Mouse (Mus musculus) CH12.LX (cell line): ENCODE results near the gene Defb9. TPM values are rescaled to one million over a fixed set of nuclear protein-coding genes. Genes with fewer than 3 reads are reported as not detected.
"Not testable (repeated sequence)": the region's sequence is repeated elsewhere in the genome, so short reads cannot be mapped to it uniquely, and the experiment has no call there.

Experiments used
- DNase-seq: peaks from one replicate; pipeline ENCODE4 v3.0.0-alpha.2; 2013; ENCODE audit errors: extremely low read depth
- H3K27ac ChIP-seq: 2 replicates; pipeline ENCODE4 v1.5.1; 2012; ENCODE audit warnings: low read depth, mild to moderate bottlenecking, control low read depth, moderate library complexity; ENCODE audit not compliant: insufficient read depth
- H3K27me3 ChIP-seq: replicated peaks from 2 replicates; pipeline ENCODE3; 2012; ENCODE audit warnings: inconsistent platforms
- H3K36me3 ChIP-seq, 2 experiments: replicated peaks in 1 of 2; 2 replicates each; pipeline versions ENCODE3 to v1.6.1; 2012; ENCODE audit warnings: inconsistent platforms in 1 of 2, low read length in 1 of 2, mild to moderate bottlenecking in 1 of 2, mixed read lengths in 1 of 2, moderate library complexity in 1 of 2; ENCODE audit not compliant: control insufficient read depth in 1 of 2, insufficient read depth in 1 of 2
- H3K4me1 ChIP-seq, 2 experiments: 2 replicates each; pipeline ENCODE4 v1.6.1; 2012; ENCODE audit warnings: inconsistent platforms in 1 of 2, moderate library complexity in 1 of 2; ENCODE audit not compliant: insufficient read depth in 2 of 2, control insufficient read depth in 1 of 2
- H3K4me2 ChIP-seq: 2 replicates; pipeline ENCODE4 v1.6.1; 2012; ENCODE audit warnings: low read depth, mild to moderate bottlenecking, control low read depth; ENCODE audit not compliant: poor library complexity, insufficient read depth, severe bottlenecking
- H3K4me3 ChIP-seq, 3 experiments: fragments of 150-350 bp in 1 of 3; sonication (generic) in 1 of 3; replicated peaks in 1 of 3; 2 replicates each; pipeline versions ENCODE3 to v1.5.1; 2011 to 2012; ENCODE audit warnings: low read depth in 2 of 3, low read length in 2 of 3, mild to moderate bottlenecking in 2 of 3, moderate library complexity in 2 of 3, control low read depth in 1 of 3, improper control_type of control experiment in 1 of 3, inconsistent platforms in 1 of 3, mixed read lengths in 1 of 3; ENCODE audit not compliant: poor library complexity in 1 of 3
- H3K79me2 ChIP-seq: replicated peaks from 2 replicates; pipeline ENCODE4 v1.6.1; 2012; ENCODE audit warnings: mild to moderate bottlenecking, moderate library complexity; ENCODE audit not compliant: control insufficient read depth, poor library complexity, insufficient read depth, severe bottlenecking; ENCODE audit errors: extremely low read depth
- H3K9ac ChIP-seq: 2 replicates; pipeline ENCODE4 v1.6.1; 2012; ENCODE audit warnings: low read depth, mild to moderate bottlenecking, control low read depth, moderate library complexity; ENCODE audit not compliant: insufficient read depth
- H3K9me3 ChIP-seq: replicated peaks from 2 replicates; pipeline ENCODE3; 2012; ENCODE audit warnings: low read length, inconsistent platforms, mixed read lengths
- BHLHE40 ChIP-seq: IDR thresholded peaks from 2 replicates; pipeline ENCODE4 v1.6.1; 2011; ENCODE audit warnings: mild to moderate bottlenecking, low read depth, low read length, improper control_type of control experiment
- ELF1 ChIP-seq: IDR thresholded peaks from 2 replicates; pipeline ENCODE4 v1.6.1; 2014; ENCODE audit warnings: low read depth, mild to moderate bottlenecking, inconsistent platforms, low read length, improper control_type of control experiment
- EP300 ChIP-seq: IDR thresholded peaks from 2 replicates; pipeline ENCODE4 v1.6.1; 2011; ENCODE audit warnings: low read length, improper control_type of control experiment
- ETS1 ChIP-seq: conservative IDR thresholded peaks from 2 replicates; pipeline ENCODE4 v1.6.1; 2012; ENCODE audit warnings: low read depth, mild to moderate bottlenecking, inconsistent platforms, low read length, improper control_type of control experiment, moderate library complexity
- GABPA ChIP-seq: IDR thresholded peaks from 2 replicates; pipeline ENCODE4 v1.6.1; 2012; ENCODE audit warnings: low read depth, low read length, improper control_type of control experiment, inconsistent platforms; ENCODE audit not compliant: insufficient replicate concordance
- HCFC1 ChIP-seq: IDR thresholded peaks from 2 replicates; pipeline ENCODE4 v1.6.1; 2012; ENCODE audit warnings: low read depth, mild to moderate bottlenecking, inconsistent platforms, low read length, improper control_type of control experiment
- IRF4 ChIP-seq: IDR thresholded peaks from 2 replicates; pipeline ENCODE4 v1.6.1; 2014; ENCODE audit warnings: low read depth, mild to moderate bottlenecking, inconsistent platforms, low read length, improper control_type of control experiment
- JUND ChIP-seq: conservative IDR thresholded peaks from 2 replicates; pipeline ENCODE4 v1.6.1; 2011; ENCODE audit warnings: low read depth, low read length, improper control_type of control experiment
- KAT2A ChIP-seq: IDR thresholded peaks from 2 replicates; pipeline ENCODE4 v1.6.1; 2012; ENCODE audit warnings: low read length, improper control_type of control experiment, inconsistent platforms; ENCODE audit not compliant: insufficient replicate concordance
- MAX ChIP-seq: IDR thresholded peaks from 2 replicates; pipeline ENCODE4 v1.6.1; 2011; ENCODE audit warnings: low read length, improper control_type of control experiment
- MEF2A ChIP-seq: IDR thresholded peaks from 2 replicates; pipeline ENCODE4 v1.6.1; 2014; ENCODE audit warnings: low read depth, mild to moderate bottlenecking, inconsistent platforms, low read length, improper control_type of control experiment, borderline replicate concordance
- MYC ChIP-seq: IDR thresholded peaks from 2 replicates; pipeline ENCODE4 v1.6.1; 2011; ENCODE audit warnings: low read depth, mild to moderate bottlenecking, improper control_type of control experiment, low read length
- NELFE ChIP-seq: IDR thresholded peaks from 2 replicates; pipeline ENCODE4 v1.6.1; 2011; ENCODE audit warnings: low read depth, low read length, improper control_type of control experiment
- NRF1 ChIP-seq: IDR thresholded peaks from 2 replicates; pipeline ENCODE4 v1.6.1; 2014; ENCODE audit warnings: low read depth, mild to moderate bottlenecking, inconsistent platforms, low read length, improper control_type of control experiment, moderate library complexity
- PAX5 ChIP-seq: IDR thresholded peaks from 2 replicates; pipeline ENCODE4 v1.6.1; 2012; ENCODE audit warnings: low read length, inconsistent platforms, mixed read lengths
- POLR2A ChIP-seq: IDR thresholded peaks from 2 replicates; pipeline ENCODE4 v1.6.1; 2011; ENCODE audit warnings: low read depth, mild to moderate bottlenecking, improper control_type of control experiment, low read length
- RAD21 ChIP-seq: IDR thresholded peaks from 2 replicates; pipeline ENCODE4 v1.6.1; 2011; ENCODE audit warnings: low read depth, mild to moderate bottlenecking, low read length, improper control_type of control experiment, moderate library complexity
- RCOR1 ChIP-seq: conservative IDR thresholded peaks from 2 replicates; pipeline ENCODE4 v1.6.1; 2012; ENCODE audit warnings: low read depth, mild to moderate bottlenecking, inconsistent platforms, low read length, improper control_type of control experiment
- SIN3A ChIP-seq: IDR thresholded peaks from 2 replicates; pipeline ENCODE4 v1.6.1; 2012; ENCODE audit warnings: low read length, improper control_type of control experiment, inconsistent platforms
- SMC3 ChIP-seq: IDR thresholded peaks from 2 replicates; pipeline ENCODE4 v1.6.1; 2011; ENCODE audit warnings: low read depth, low read length, improper control_type of control experiment
- ZKSCAN1 ChIP-seq: IDR thresholded peaks from 2 replicates; pipeline ENCODE4 v1.6.1; 2012; ENCODE audit warnings: low read depth, inconsistent platforms, low read length, improper control_type of control experiment, borderline replicate concordance
- ZNF384 ChIP-seq: IDR thresholded peaks from 2 replicates; pipeline ENCODE4 v1.6.1; 2012; ENCODE audit warnings: low read depth, low read length, improper control_type of control experiment, inconsistent platforms
- dilution Hi-C: fragments of 300-500 bp; cut with MboI; formaldehyde crosslinking; loops from 2 replicates; pipeline ENCODE4 v1.14.3; 2020; ENCODE audit warnings: low sequenced_read_pairs; ENCODE audit not compliant: extremely low pct_unique_long_range_greater_than_20kb, extremely low pct_ligation_motif_present
- in situ Hi-C: fragments of 300-500 bp; cut with MboI; formaldehyde crosslinking; loops from 3 replicates; pipeline ENCODE4 v1.14.3; 2019; ENCODE audit warnings: low sequenced_read_pairs, low pct_ligation_motif_present, low pct_unique_long_range_greater_than_20kb, mixed read lengths
- polyA plus RNA-seq: library from polyadenylated mRNA; unstranded; fragments of >175 nt; gene quantifications from 2 replicates; pipeline ENCODE4 v1.2.1, GENCODE M21; 2012; ENCODE audit warnings: low read depth; ENCODE audit not compliant: insufficient read length
- total RNA-seq, 2 experiments: library from RNA; depleted of rRNA; stranded (reverse); fragments of 300-350 nt in 1 of 2; fragments of >200 nt in 1 of 2; gene quantifications; 2 replicates each; pipeline ENCODE4 v1.2.3; 2012 to 2014

The Defb9 gene
- total and polyA plus RNA-seq, 3 experiments, result not detected

GRCm38 (mm10) chr8:21912554-21912953 is 27.3 kb upstream of the Defb9 start:
- DNase-seq, result no peak
- peaks cover 46% of the 10 kb centered on the region for H3K27me3 ChIP-seq
- TF ChIP-seq MEF2A (no peak), JUND (no peak), ETS1 (no peak), GABPA (no peak), BHLHE40 (no peak), ELF1 (no peak), ZKSCAN1 (no peak), KAT2A (no peak), ZNF384 (no peak), EP300 (no peak)
- TF ChIP-seq, all 38 proteins: peak for 0
- in situ Hi-C loops, result no loop called here
- dilution Hi-C loops, result no loop called here
- H3K36me3 ChIP-seq, result no peaks in the 10 kb centered on the region
- H3K4me2 ChIP-seq, result no peak overlapping the region
- no peak overlapping the region for H3K9ac ChIP-seq
- H3K4me3 ChIP-seq, result no peak overlapping the region
- H3K9me3 ChIP-seq, result no peaks in the 10 kb centered on the region
- H3K27ac ChIP-seq, result no peak overlapping the region
- no peaks in the 10 kb centered on the region for H3K79me2 ChIP-seq
- H3K4me1 ChIP-seq, result no peaks in the 10 kb centered on the region

- no peak overlapping the region for H3K9ac ChIP-seq
- no peak overlapping the region for H3K4me3 ChIP-seq
- H3K27ac ChIP-seq, result no peak overlapping the region
- H3K79me2 ChIP-seq, result no peaks in the 10 kb centered on the region
- TF ChIP-seq SMC3 (no peak), RAD21 (no peak), PAX5 (no peak), NELFE (no peak), IRF4 (no peak), NRF1 (no peak), MAX (no peak), SIN3A (no peak), RCOR1 (no peak), HCFC1 (no peak), POLR2A (no peak), ETS1 (no peak), MYC (no peak), BHLHE40 (no peak)
- no peak overlapping the region for H3K4me2 ChIP-seq
- in situ Hi-C loops (no loop called here), dilution Hi-C loops (no loop called here)
- peaks cover 49% of the 10 kb centered on the region for H3K27me3 ChIP-seq
- DNase-seq, result no peak
- H3K9me3 ChIP-seq, result no peaks in the 10 kb centered on the region
- no peaks in the 10 kb centered on the region for H3K36me3 ChIP-seq
- H3K4me1 ChIP-seq, result no peaks in the 10 kb centered on the region
Observed at GRCm38 (mm10) chr8:21911931-21912330, 26.7 kb upstream of the Defb9 start.

GRCm38 (mm10) chr8:21906290-21906689 is 21.1 kb upstream of the Defb9 start, which contains the start of gene Defb11:
Gene Defb11 (minus strand): TSS chr8:21906412.
- H3K4me3 ChIP-seq, H3K9me3 ChIP-seq, H3K79me2 ChIP-seq, dilution Hi-C loops, DNase-seq, H3K4me2 ChIP-seq, H3K27ac ChIP-seq, H3K4me1 ChIP-seq, H3K36me3 ChIP-seq, in situ Hi-C loops, H3K9ac ChIP-seq: not testable (repeated sequence)
- H3K27me3 ChIP-seq, result peaks cover 39% of the 10 kb centered on the region

GRCm38 (mm10) chr8:21858586-21858985 is 26.6 kb downstream of the Defb9 start, which contains the start of gene Defb10:
Gene Defb10 (plus strand): TSS chr8:21858901.
- H3K4me3 ChIP-seq, H3K4me2 ChIP-seq: not testable (repeated sequence)

More at GRCm38 (mm10) chr8:21858586-21858985, 26.6 kb downstream of the Defb9 start, which contains the start of gene Defb10:
- in situ Hi-C loops, H3K79me2 ChIP-seq, H3K9me3 ChIP-seq, H3K4me1 ChIP-seq, DNase-seq, dilution Hi-C loops, H3K9ac ChIP-seq, H3K36me3 ChIP-seq, H3K27ac ChIP-seq: not testable (repeated sequence)
- peaks cover 64% of the 10 kb centered on the region for H3K27me3 ChIP-seq
